In the genomic region with DNA sequence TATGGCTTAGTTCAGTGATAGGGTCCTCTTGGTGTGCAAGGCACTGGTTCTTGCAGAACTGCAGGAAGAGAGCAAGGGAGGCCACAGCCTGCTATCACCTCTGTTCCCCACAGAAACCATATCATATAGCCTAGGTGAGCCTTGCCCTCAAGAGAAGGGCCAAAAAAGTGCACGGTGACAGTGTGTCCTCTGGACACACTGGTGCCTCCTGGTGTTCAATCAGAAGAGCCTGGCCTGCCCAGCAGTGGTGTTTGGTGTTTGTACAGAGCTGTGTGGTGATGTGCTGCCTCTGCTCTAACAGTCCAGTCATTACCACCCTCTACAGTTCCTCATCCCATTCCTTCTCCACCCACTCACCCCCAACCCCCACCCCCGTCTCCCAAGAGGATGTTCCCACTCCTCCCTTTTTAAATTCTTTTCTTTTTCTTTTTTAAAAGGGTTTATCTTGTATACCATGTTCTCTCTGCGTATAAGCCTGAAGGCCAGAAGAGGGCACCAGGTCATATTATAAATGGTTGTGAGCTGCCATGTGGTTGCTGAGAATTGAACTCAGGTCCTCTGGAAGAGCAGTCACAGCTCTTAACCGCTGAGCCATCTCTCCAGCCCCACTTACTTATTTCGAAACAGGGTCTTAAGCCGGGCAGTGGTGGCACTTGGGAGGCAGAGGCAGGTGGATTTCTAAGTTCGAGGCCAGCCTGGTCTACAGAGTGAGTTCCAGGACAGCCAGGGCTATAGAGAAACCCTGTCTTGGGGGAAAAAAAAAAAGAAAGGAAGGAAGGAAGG, we compare ENCODE assay signal across 8 mouse cellular contexts. TPM values are rescaled to one million over a fixed set of nuclear protein-coding genes. Genes with fewer than 3 reads are reported as not detected.
DNase-seq lines count a peak whose midpoint lies in the region; ATAC-seq and TF ChIP-seq lines count a peak whose summit lies in the region.

No protein-coding gene starts in this region.

- dilution Hi-C loops in CH12.LX (cut with MboI; ENCODE audit: extremely low pct_ligation_motif_present, extremely low pct_unique_long_range_greater_than_20kb, low sequenced_read_pairs): no loop called here

- ATAC-seq in midbrain, embryonic 14.5 days (ENCODE audit: low FRiP score, low TSS enrichment): no peak

- no peaks in the 10 kb centered on the region for H3K9me3 ChIP-seq in CH12.LX (replicated peaks; ENCODE audit: low read length)
- H3K9me3 ChIP-seq in midbrain, embryonic 14.5 days (ENCODE audit: control insufficient read depth, low read length): no peaks in the 10 kb centered on the region

- DNase-seq in gastrocnemius, postnatal 10 days: peak; percentile 2
- no peak for DNase-seq in gastrocnemius, postnatal 36 days
- peak; percentile 4 for DNase-seq in lung, adult 2 months
- DNase-seq in lung, postnatal 14 days: no peak
- DNase-seq in CH12.LX (ENCODE audit: extremely low read depth) (no peak), liver (peak; percentile 16)
- no peak for DNase-seq in cerebellum, adult 9-11 months
- no peak for DNase-seq in midbrain, embryonic 14.5 days

- H3K79me2 ChIP-seq in CH12.LX (replicated peaks; ENCODE audit: control insufficient read depth, extremely low read depth, insufficient read depth, poor library complexity, severe bottlenecking): peaks cover 97% of the 10 kb centered on the region

- TF ChIP-seq CTCF in lung, adult 2 months (IDR thresholded peaks at IDR 0.05; ENCODE audit: insufficient read depth, low read length): peak; percentile 21; the same call in 1 of the 2 replicates
- TF ChIP-seq CTCF in CH12.LX (conservative IDR thresholded peaks at IDR 0.05 in 1 of 2, IDR thresholded peaks at IDR 0.05 in 1 of 2; ENCODE audit: low read depth in 2 of 2, low read length in 2 of 2): peak in 1 of 2 experiments; percentile 44; a peak in 2 of 4 replicates

- no peaks in the 10 kb centered on the region for H3K27me3 ChIP-seq in CH12.LX (replicated peaks)
- no peaks in the 10 kb centered on the region for H3K27me3 ChIP-seq in midbrain, embryonic 14.5 days (ENCODE audit: control insufficient read depth, insufficient read depth, low read length)

- TF ChIP-seq POLR2A in lung, adult 2 months (IDR thresholded peaks at IDR 0.05; ENCODE audit: borderline replicate concordance, extremely low read depth, low read depth, low read length): no peak
- TF ChIP-seq POLR2A in CH12.LX (IDR thresholded peaks at IDR 0.05; ENCODE audit: low read depth, low read length): no peak

- no peak overlapping the region for H3K27ac ChIP-seq in CH12.LX (ENCODE audit: insufficient read depth, low read depth)
- no peak overlapping the region for H3K27ac ChIP-seq in midbrain, embryonic 14.5 days (replicated peaks; ENCODE audit: low read depth, low read length)

- in situ Hi-C loops in CH12.LX (cut with MboI; ENCODE audit: low pct_ligation_motif_present, low pct_unique_long_range_greater_than_20kb, low sequenced_read_pairs): no loop called here

- H3K4me3 ChIP-seq in lung, adult 2 months (replicated peaks; ENCODE audit: extremely low read depth, low read depth, low read length): no peak overlapping the region
- H3K4me3 ChIP-seq in CH12.LX (replicated peaks in 1 of 3; ENCODE audit: low read depth in 2 of 3, low read length in 2 of 3, poor library complexity in 1 of 3): no peak overlapping the region
- no peak overlapping the region for H3K4me3 ChIP-seq in midbrain, embryonic 14.5 days (replicated peaks; ENCODE audit: low read depth, low read length)

- H3K9ac ChIP-seq in CH12.LX (ENCODE audit: insufficient read depth, low read depth): no peak overlapping the region
- no peak overlapping the region for H3K9ac ChIP-seq in midbrain, embryonic 14.5 days (replicated peaks; ENCODE audit: low read length)

- TF ChIP-seq EP300 in CH12.LX (IDR thresholded peaks at IDR 0.05; ENCODE audit: low read length): no peak

- H3K4me1 ChIP-seq in lung, adult 2 months (ENCODE audit: control insufficient read depth, insufficient read depth, low read length): peaks cover 15% of the 10 kb centered on the region
- peaks cover 26 to 67% of the 10 kb centered on the region in 2 experiments for H3K4me1 ChIP-seq in CH12.LX (ENCODE audit: control insufficient read depth in 1 of 2, insufficient read depth in 2 of 2)
- peaks cover 31% of the 10 kb centered on the region for H3K4me1 ChIP-seq in midbrain, embryonic 14.5 days (ENCODE audit: control insufficient read depth, insufficient read depth, low read length)

- 65% methylated on average over 7 of the region's 7 CpGs for WGBS in lung, adult 2 months
- 87% methylated on average over 7 of the region's 7 CpGs for WGBS in midbrain, embryonic 14.5 days

- intact Hi-C loops in gastrocnemius, postnatal 36 days (cut with DNase I): loop anchor here (10.0 kb wide), 1 partner anchor 177 kb away; no protein-coding TSS in a partner anchor

- no peak; the same call in 1 of the 2 replicates for TF ChIP-seq RAD21 in CH12.LX (IDR thresholded peaks at IDR 0.05; ENCODE audit: low read depth, low read length)

- peaks cover 6 to 65% of the 10 kb centered on the region in 2 experiments for H3K36me3 ChIP-seq in CH12.LX (replicated peaks in 1 of 2; ENCODE audit: control insufficient read depth in 1 of 2, insufficient read depth in 1 of 2, low read length in 1 of 2)
- no peaks in the 10 kb centered on the region for H3K36me3 ChIP-seq in midbrain, embryonic 14.5 days (ENCODE audit: control insufficient read depth, insufficient read depth, low read length)

- peak overlapping the region; percentile 12; the same call in 1 of the 2 replicates for H3K4me2 ChIP-seq in CH12.LX (ENCODE audit: insufficient read depth, low read depth, poor library complexity, severe bottlenecking)
- H3K4me2 ChIP-seq in midbrain, embryonic 14.5 days (ENCODE audit: low read length): no peak overlapping the region

TF ChIP-seq in CH12.LX, 34 proteins besides CTCF, POLR2A, EP300 and RAD21:
- no peak for TF ChIP-seq JUND (conservative IDR thresholded peaks at IDR 0.05; ENCODE audit: low read depth, low read length)
- TF ChIP-seq MYC (IDR thresholded peaks at IDR 0.05; ENCODE audit: low read depth, low read length): no peak
- TF ChIP-seq ZMIZ1 (IDR thresholded peaks at IDR 0.05; ENCODE audit: low read depth, low read length): no peak
- no peak for TF ChIP-seq ZC3H11A (IDR thresholded peaks at IDR 0.05; ENCODE audit: low read depth, low read length)
- no peak for TF ChIP-seq UBTF (IDR thresholded peaks at IDR 0.05; ENCODE audit: low read depth, low read length)
- TF ChIP-seq RCOR1 (conservative IDR thresholded peaks at IDR 0.05; ENCODE audit: low read depth, low read length): no peak
- TF ChIP-seq BHLHE40 (IDR thresholded peaks at IDR 0.05; ENCODE audit: low read depth, low read length): no peak
- no peak for TF ChIP-seq MXI1 (IDR thresholded peaks at IDR 0.05; ENCODE audit: low read depth, low read length)
- TF ChIP-seq USF1 (IDR thresholded peaks at IDR 0.05; ENCODE audit: low read depth, low read length): no peak
- no peak for TF ChIP-seq TCF12 (IDR thresholded peaks at IDR 0.05; ENCODE audit: low read depth, low read length)
- no peak for TF ChIP-seq TBP (conservative IDR thresholded peaks at IDR 0.05; ENCODE audit: low read depth, low read length)
- no peak for TF ChIP-seq CHD1 (IDR thresholded peaks at IDR 0.05; ENCODE audit: low read depth, low read length)
- no peak for TF ChIP-seq SMC3 (IDR thresholded peaks at IDR 0.05; ENCODE audit: low read depth, low read length)
- TF ChIP-seq HCFC1 (IDR thresholded peaks at IDR 0.05; ENCODE audit: low read depth, low read length): no peak

RNA-seq across cellular contexts. Expression of gene Atf5, which starts 5.4 kb away (rescaled TPM):
- total RNA-seq in gastrocnemius, postnatal 10 days (2021): 10 to 100 TPM; 55.1 to 60.5 TPM
- 10 to 100 TPM; 55.2 to 69.3 TPM for total RNA-seq in gastrocnemius, postnatal 36 days (2021)
- polyA plus RNA-seq in lung, adult 2 months (2012; rRNA removed): 191 and 231 TPM in 2 replicates
- total RNA-seq in CH12.LX (2012; rRNA removed): 34.0 and 71.1 TPM in 2 replicates
- total RNA-seq in CH12.LX (2014; rRNA removed): 12.0 and 13.4 TPM in 2 replicates
- polyA plus RNA-seq in CH12.LX (2012; ENCODE audit: insufficient read length, low read depth): 82.3 and 84.5 TPM in 2 replicates
- polyA plus RNA-seq in midbrain, embryonic 14.5 days (2014; fragmentation: Nextera tagmentation; extraction: Ambion mirVana): 2.2 and 2.8 TPM in 2 replicates

RNA-seq across cellular contexts. Expression of gene Il4i1, which starts 5.7 kb away (rescaled TPM):
- total RNA-seq in gastrocnemius, postnatal 10 days (2021): 1 to 10 TPM; 1.9 to 2.3 TPM
- 1 to 10 TPM; 1.0 to 6.4 TPM for total RNA-seq in gastrocnemius, postnatal 36 days (2021)
- polyA plus RNA-seq in lung, adult 2 months (2012; rRNA removed): 6.5 and 7.6 TPM in 2 replicates
- total RNA-seq in CH12.LX (2012; rRNA removed): 42.2 and 57.5 TPM in 2 replicates
- total RNA-seq in CH12.LX (2014; rRNA removed): 11.8 and 17.6 TPM in 2 replicates
- 49.2 and 58.2 TPM in 2 replicates for polyA plus RNA-seq in CH12.LX (2012; ENCODE audit: insufficient read length, low read depth)
- polyA plus RNA-seq in midbrain, embryonic 14.5 days (2014; fragmentation: Nextera tagmentation; extraction: Ambion mirVana): 0.97 and 1.4 TPM in 2 replicates

RNA-seq across cellular contexts. Expression of gene Nup62, which starts 6.0 kb away (rescaled TPM):
- 10 to 100 TPM; 28.0 to 35.3 TPM for total RNA-seq in gastrocnemius, postnatal 10 days (2021)
- 10 to 100 TPM; 19.6 to 20.0 TPM for total RNA-seq in gastrocnemius, postnatal 36 days (2021)
- 42.9 and 44.1 TPM in 2 replicates for polyA plus RNA-seq in lung, adult 2 months (2012; rRNA removed)
- total RNA-seq in CH12.LX (2012; rRNA removed): 93.2 and 101 TPM in 2 replicates
- 84.1 and 93.3 TPM in 2 replicates for total RNA-seq in CH12.LX (2014; rRNA removed)
- polyA plus RNA-seq in CH12.LX (2012; ENCODE audit: insufficient read length, low read depth): 146 and 151 TPM in 2 replicates
- polyA plus RNA-seq in midbrain, embryonic 14.5 days (2014; fragmentation: Nextera tagmentation; extraction: Ambion mirVana): 29.1 and 35.2 TPM in 2 replicates

RNA-seq across cellular contexts. Expression of gene Akt1s1, which starts 26.9 kb away (rescaled TPM):
- 10 to 100 TPM; 84.2 to 86.4 TPM for total RNA-seq in gastrocnemius, postnatal 10 days (2021)
- total RNA-seq in gastrocnemius, postnatal 36 days (2021): 100 to 1,000 TPM; 111 to 122 TPM
- 96.6 and 130 TPM in 2 replicates for polyA plus RNA-seq in lung, adult 2 months (2012; rRNA removed)
- total RNA-seq in CH12.LX (2012; rRNA removed): 21.7 and 24.2 TPM in 2 replicates
- total RNA-seq in CH12.LX (2014; rRNA removed): 8.5 and 9.5 TPM in 2 replicates
- polyA plus RNA-seq in CH12.LX (2012; ENCODE audit: insufficient read length, low read depth): 23.3 and 23.4 TPM in 2 replicates
- 61.9 and 63.7 TPM in 2 replicates for polyA plus RNA-seq in midbrain, embryonic 14.5 days (2014; fragmentation: Nextera tagmentation; extraction: Ambion mirVana)

RNA-seq across cellular contexts. Expression of gene Tbc1d17, which starts 27.0 kb away (rescaled TPM):
- total RNA-seq in gastrocnemius, postnatal 10 days (2021): 10 to 100 TPM; 41.7 to 49.0 TPM
- total RNA-seq in gastrocnemius, postnatal 36 days (2021): 10 to 100 TPM; 42.4 to 53.4 TPM
- 95.7 and 114 TPM in 2 replicates for polyA plus RNA-seq in lung, adult 2 months (2012; rRNA removed)
- total RNA-seq in CH12.LX (2012; rRNA removed): 32.4 and 40.5 TPM in 2 replicates
- total RNA-seq in CH12.LX (2014; rRNA removed): 31.9 and 35.5 TPM in 2 replicates
- 38.5 and 41.9 TPM in 2 replicates for polyA plus RNA-seq in CH12.LX (2012; ENCODE audit: insufficient read length, low read depth)
- polyA plus RNA-seq in midbrain, embryonic 14.5 days (2014; fragmentation: Nextera tagmentation; extraction: Ambion mirVana): 107 and 122 TPM in 2 replicates

Comparison
In these comparisons a context has a peak if more than half of its experiments do, and no peak if none do; other contexts are left out.
1. DNase-seq: peak in gastrocnemius, postnatal 10 days (single experiment), lung, adult 2 months (single experiment) and liver (single experiment); none in gastrocnemius, postnatal 36 days (0 of 2), lung, postnatal 14 days (single experiment), CH12.LX (single experiment), cerebellum, adult 9-11 months (single experiment) and midbrain, embryonic 14.5 days (single experiment).